Mouse (Mus musculus) liver, adult 10 weeks (tissue): ENCODE results near the gene Rflna. TPM values are rescaled to one million over a fixed set of nuclear protein-coding genes. Genes with fewer than 3 reads are reported as not detected.

ENCODE experiments used
- polyA plus RNA-seq: library from polyadenylated mRNA; stranded (reverse); fragments of 350-450 nt; fragmentation: Illumina TruSeq; extraction: RNeasy Lipid Tissue Mini Kit (QIAGEN cat#74804); gene quantifications from one replicate; pipeline ENCODE4 v1.2.3, GENCODE M21; 2014; ENCODE audit warnings: low read depth, low replicate concordance

The Rflna gene
- not detected for polyA plus RNA-seq

GRCm38 (mm10) chr5:125002969-125003872 lies at the start of gene Rflna:
Gene Rflna, plus strand, starts transcription at chr5:125003221.

Other genes starting within 250 kb of the Rflna start
- not detected for gene Ccdc92, start 140.8 kb upstream of the Rflna start, polyA plus RNA-seq
- gene Zfp664, start 140.5 kb upstream of the Rflna start, polyA plus RNA-seq, result 20.8 TPM
- gene Ncor2, start 176.0 kb downstream of the Rflna start, polyA plus RNA-seq, result 0.90 TPM